Mouse (Mus musculus) hindbrain, embryonic 10.5 days (tissue): Measurements from ENCODE around the gene Grm4. TPM values are rescaled to one million over a fixed set of nuclear protein-coding genes. Genes with fewer than 3 reads are reported as not detected.
A peak's percentile ranks its signal among the peaks of the same experiment; 100 is the strongest.

Source experiments
- DNase-seq: peaks from one replicate; pipeline ENCODE4 v3.0.0-alpha.2; 2017; ENCODE audit warnings: low spot score
- H3K27ac ChIP-seq: fragments of 300-500 bp; sonication (generic); 2 replicates; pipeline ENCODE4 v1.5.1; 2016; ENCODE audit warnings: mild to moderate bottlenecking, moderate library complexity
- H3K27me3 ChIP-seq: fragments of 300-500 bp; sonication (generic); 2 replicates; pipeline ENCODE4 v1.6.1; 2016; ENCODE audit warnings: mild to moderate bottlenecking; ENCODE audit not compliant: poor library complexity, insufficient read depth, severe bottlenecking
- H3K36me3 ChIP-seq: fragments of 300-500 bp; sonication (generic); 2 replicates; pipeline ENCODE4 v1.6.1; 2016; ENCODE audit warnings: mild to moderate bottlenecking, moderate library complexity
- H3K4me1 ChIP-seq: fragments of 300-500 bp; sonication (generic); replicated peaks from 2 replicates; pipeline ENCODE4 v1.6.1; 2016; ENCODE audit warnings: mild to moderate bottlenecking
- H3K4me3 ChIP-seq: fragments of 300-500 bp; sonication (generic); 2 replicates; pipeline ENCODE4 v1.5.1; 2016; ENCODE audit warnings: mild to moderate bottlenecking, moderate library complexity
- H3K9me3 ChIP-seq: fragments of 300-500 bp; sonication (generic); 2 replicates; pipeline ENCODE4 v1.6.1; 2016; ENCODE audit warnings: mild to moderate bottlenecking, moderate library complexity
- WGBS: fragments of 180-500 bp; shearing (Covaris S2); methylation state at CpG from one replicate; pipeline ENCODE4 v1.1.7; 2016; 5-methylcytosine and 5-hydroxymethylcytosine counted together
- polyA plus RNA-seq: library from polyadenylated mRNA; unstranded; fragments of >200 nt; fragmentation: Nextera tagmentation; extraction: Ambion mirVana; gene quantifications from 2 replicates; pipeline ENCODE4 v1.2.1, GENCODE M21; 2016

The Grm4 gene
- polyA plus RNA-seq, 1 experiment from 2014 or later: 4.2 TPM

DNA sequence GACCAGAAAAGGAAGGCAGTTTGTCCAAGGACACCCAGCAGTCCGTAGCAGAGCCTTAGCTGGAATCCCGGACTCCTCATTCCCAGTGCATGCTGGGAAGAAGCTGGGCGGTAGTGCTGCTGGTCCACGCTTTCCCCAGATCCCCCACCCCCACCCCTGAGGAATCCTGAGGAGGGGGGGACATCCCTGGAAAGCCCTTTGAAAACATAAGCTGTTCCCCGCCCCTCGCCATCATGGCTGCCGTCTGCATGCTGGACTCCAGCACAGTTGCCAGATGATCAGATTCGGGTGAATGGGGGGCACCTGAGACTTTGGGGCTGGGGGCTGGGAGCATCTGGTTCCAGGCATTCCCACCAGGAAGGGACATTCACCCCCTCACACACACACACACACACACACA, 99.4 kb downstream of the Grm4 start:
- peak overlapping the region; percentile 82 for H3K27ac ChIP-seq
- H3K9me3 ChIP-seq: no peaks in the 10 kb centered on the region
- no peaks in the 10 kb centered on the region for H3K36me3 ChIP-seq
- DNase-seq: peak; percentile 41
- 49% methylated on average over 8 of the region's 8 CpGs for WGBS
- H3K4me3 ChIP-seq: no peak overlapping the region
- H3K4me1 ChIP-seq: peaks cover 27% of the 10 kb centered on the region
- no peaks in the 10 kb centered on the region for H3K27me3 ChIP-seq

- Histone ChIP-seq H3K4me1 (0 out of 2 replicates have a peak, but pooled peaks cover 4% of the 10 kb centered on the region), H3K27me3 (no peaks in the 10 kb centered on the region), H3K36me3 (no peaks in the 10 kb centered on the region), H3K4me3 (no peak overlapping the region), H3K9me3 (no peaks in the 10 kb centered on the region), H3K27ac (no peak overlapping the region)
- WGBS: 85% methylated on average over 5 of the region's 5 CpGs
- no peak for DNase-seq
Measured at GRCm38 (mm10) chr17:27409006-27409405, 112.2 kb downstream of the Grm4 start.

- WGBS: 70% methylated on average over 5 of the region's 5 CpGs
- DNase-seq: no peak
- H3K4me1 ChIP-seq: peaks cover 4% of the 10 kb centered on the region; the same call in 1 of the 2 replicates
- no peak overlapping the region for H3K27ac ChIP-seq
- no peaks in the 10 kb centered on the region for H3K36me3 ChIP-seq
- H3K27me3 ChIP-seq: no peaks in the 10 kb centered on the region
- H3K9me3 ChIP-seq: no peaks in the 10 kb centered on the region
- H3K4me3 ChIP-seq: no peak overlapping the region
Measured at GRCm38 (mm10) chr17:27408531-27408930, 112.7 kb downstream of the Grm4 start.

DNA sequence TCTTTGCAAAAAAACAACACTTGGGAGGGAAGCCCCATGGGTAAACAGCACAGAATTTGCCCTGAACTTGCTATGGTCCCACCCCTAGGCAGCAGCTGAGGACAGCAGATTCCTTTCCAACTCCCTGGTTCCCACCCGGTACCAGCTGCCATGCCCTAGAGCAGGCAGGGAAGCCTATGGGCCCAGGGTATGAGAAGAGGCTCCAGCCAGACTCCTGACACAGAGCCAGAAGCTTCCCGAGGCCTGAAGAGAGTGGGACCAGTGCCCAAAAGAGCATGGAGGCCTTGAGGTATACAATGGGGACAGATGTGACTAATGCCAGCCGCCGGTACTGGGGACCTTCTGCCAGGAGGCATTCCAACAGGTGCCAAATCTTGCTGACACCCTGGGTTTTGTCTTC, 114.2 kb downstream of the Grm4 start:
- no peak for DNase-seq
- no peaks in the 10 kb centered on the region for H3K9me3 ChIP-seq

GRCm38 (mm10) chr17:27405376-27406024, 115.7 kb downstream of the Grm4 start:
- WGBS: 90% methylated on average over 19 of the region's 19 CpGs
- no peaks in the 10 kb centered on the region for H3K27me3 ChIP-seq
- DNase-seq: no peak
- no peak overlapping the region for H3K27ac ChIP-seq
- no peak overlapping the region for H3K4me3 ChIP-seq
- no peaks in the 10 kb centered on the region for H3K36me3 ChIP-seq
- peaks cover 17% of the 10 kb centered on the region for H3K4me1 ChIP-seq
- H3K9me3 ChIP-seq: no peaks in the 10 kb centered on the region; the same call in 1 of the 2 replicates

More for the DNA sequence above, 114.2 kb downstream of the Grm4 start:
- H3K36me3 ChIP-seq: no peaks in the 10 kb centered on the region
- H3K4me1 ChIP-seq: peaks cover 7% of the 10 kb centered on the region
- 90% methylated on average over 4 of the region's 4 CpGs for WGBS
- H3K27ac ChIP-seq: no peak overlapping the region
- no peak overlapping the region for H3K4me3 ChIP-seq
- H3K27me3 ChIP-seq: no peaks in the 10 kb centered on the region

DNA sequence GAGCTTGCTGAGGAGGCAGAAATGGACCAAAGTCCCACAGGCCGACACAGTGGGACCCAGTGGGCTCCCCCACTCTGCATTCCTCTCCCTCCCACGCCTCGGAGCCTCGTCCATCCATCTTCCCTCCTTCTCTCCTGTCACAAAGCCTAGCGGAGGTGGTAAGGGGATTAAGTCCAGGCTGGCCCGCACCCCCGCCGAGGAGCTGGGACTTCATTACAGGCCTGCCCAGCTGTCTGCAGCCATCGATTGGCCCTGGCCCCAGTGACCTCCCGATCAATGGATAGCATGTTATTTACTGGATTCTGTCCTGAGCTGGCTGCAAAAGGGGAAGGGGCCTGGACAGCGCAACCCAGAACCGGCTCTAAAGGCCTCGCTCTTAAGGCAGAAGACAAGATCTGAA, 120.0 kb downstream of the Grm4 start:
- 21% methylated on average over 13 of the region's 13 CpGs for WGBS
- no peaks in the 10 kb centered on the region for H3K36me3 ChIP-seq
- DNase-seq: peak; percentile 65
- peaks cover 23% of the 10 kb centered on the region for H3K4me1 ChIP-seq
- no peak overlapping the region for H3K4me3 ChIP-seq
- H3K27ac ChIP-seq: peak overlapping the region; percentile 80
- no peaks in the 10 kb centered on the region for H3K27me3 ChIP-seq
- no peaks in the 10 kb centered on the region; the same call in 1 of the 2 replicates for H3K9me3 ChIP-seq

- Histone ChIP-seq H3K4me1 (peaks cover 44% of the 10 kb centered on the region), H3K36me3 (no peaks in the 10 kb centered on the region), H3K9me3 (no peaks in the 10 kb centered on the region), H3K27ac (peak overlapping the region; percentile 53; the same call in 1 of the 2 replicates), H3K27me3 (no peaks in the 10 kb centered on the region), H3K4me3 (no peak overlapping the region)
- no peak for DNase-seq
- 83% methylated on average over 5 of the region's 5 CpGs for WGBS
Measured at GRCm38 (mm10) chr17:27393931-27394330, 127.3 kb downstream of the Grm4 start.

DNA sequence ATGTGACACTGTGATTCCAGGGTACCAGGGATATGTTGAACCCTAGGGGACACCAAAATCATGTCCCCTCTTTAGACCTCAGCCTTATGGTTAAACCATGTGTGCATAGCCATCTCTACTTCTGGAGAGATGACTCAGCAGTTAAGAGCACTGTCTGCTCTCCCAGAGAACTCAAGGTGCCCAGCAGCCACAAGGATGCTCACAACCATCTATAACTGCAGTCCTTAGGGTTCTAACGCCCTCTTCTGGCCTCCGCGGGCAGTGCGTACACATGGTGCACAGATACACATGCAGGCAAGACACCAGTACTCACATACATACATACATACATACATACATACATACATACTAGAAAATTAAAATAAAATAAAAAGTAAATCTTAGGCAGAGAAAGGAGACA, 127.8 kb downstream of the Grm4 start:
- 87% methylated on average over 4 of the region's 4 CpGs for WGBS
- peak; percentile 17 for DNase-seq
- Histone ChIP-seq H3K9me3 (no peaks in the 10 kb centered on the region), H3K27me3 (no peaks in the 10 kb centered on the region), H3K4me3 (no peak overlapping the region), H3K27ac (peak overlapping the region; percentile 70), H3K4me1 (peaks cover 49% of the 10 kb centered on the region), H3K36me3 (no peaks in the 10 kb centered on the region)

GRCm38 (mm10) chr17:27392918-27393317, 128.3 kb downstream of the Grm4 start:
- peak; percentile 27 for DNase-seq
- WGBS: 61% methylated on average over 8 of the region's 8 CpGs
- Histone ChIP-seq H3K27me3 (no peaks in the 10 kb centered on the region), H3K27ac (peak overlapping the region; percentile 70), H3K9me3 (no peaks in the 10 kb centered on the region), H3K4me3 (no peak overlapping the region), H3K4me1 (peaks cover 49% of the 10 kb centered on the region), H3K36me3 (no peaks in the 10 kb centered on the region)

DNA sequence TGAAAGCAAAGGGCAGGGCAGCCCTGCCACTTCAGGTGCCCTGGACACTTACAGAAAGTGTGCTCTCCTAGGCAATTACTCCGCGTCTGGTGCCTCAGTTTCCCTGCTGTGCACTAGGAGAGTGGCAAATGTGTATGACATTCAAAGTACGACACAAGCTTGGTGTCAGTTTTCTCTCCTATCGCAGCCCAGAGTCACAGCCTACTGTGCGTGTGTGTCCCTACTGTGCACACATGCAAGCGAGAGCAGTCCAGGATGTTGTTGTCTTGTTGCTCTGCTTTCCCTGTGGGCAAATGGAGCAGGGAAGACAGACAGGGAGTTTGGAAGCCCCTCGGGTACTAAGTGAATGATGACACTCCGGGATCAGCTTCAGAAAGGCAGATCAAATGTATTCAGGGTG, 131.2 kb downstream of the Grm4 start:
- no peak for DNase-seq
- WGBS: 88% methylated on average over 8 of the region's 8 CpGs
- peak overlapping the region; percentile 18; the same call in 1 of the 2 replicates for H3K27ac ChIP-seq

DNA sequence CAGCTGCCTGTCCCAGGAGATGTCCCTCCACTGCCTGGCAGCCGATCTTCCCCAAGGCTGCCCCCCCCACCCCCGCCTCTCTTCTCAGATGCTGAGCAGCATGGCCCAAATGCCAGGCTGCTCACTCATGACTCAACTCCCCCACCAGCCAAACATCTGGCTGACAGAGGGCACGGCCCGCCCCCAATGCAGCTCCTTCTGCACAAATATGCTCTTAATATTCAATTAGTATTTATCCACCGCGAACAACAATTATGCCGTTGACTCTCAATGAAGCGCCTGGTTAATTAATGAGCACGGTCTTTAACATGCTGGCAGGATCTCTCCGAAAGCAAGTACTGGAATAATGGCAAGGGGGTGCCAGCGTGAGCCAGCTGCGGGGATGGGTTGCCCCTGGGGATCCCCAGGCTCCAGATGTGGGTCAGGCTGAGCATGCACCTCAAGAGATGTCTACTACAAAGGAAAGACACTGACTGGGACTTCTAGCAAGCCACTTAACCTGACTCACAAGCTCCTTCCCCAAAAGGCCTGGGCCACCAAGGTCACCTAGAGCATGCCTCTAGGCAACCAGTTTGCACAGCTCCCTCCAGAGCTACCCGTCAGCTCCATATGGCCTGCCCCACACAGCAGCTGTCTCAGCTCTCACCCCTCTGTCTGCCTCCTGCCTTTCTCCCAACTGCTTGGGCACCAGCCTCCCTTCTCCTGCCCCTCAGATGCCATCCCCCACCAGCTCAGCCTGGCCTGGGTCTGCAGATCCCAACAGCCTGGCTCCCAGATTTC, 131.8 kb downstream of the Grm4 start:
- DNase-seq: no peak

More for the DNA sequence above, 131.2 kb downstream of the Grm4 start:
- Histone ChIP-seq H3K9me3 (no peaks in the 10 kb centered on the region), H3K4me3 (no peak overlapping the region), H3K36me3 (no peaks in the 10 kb centered on the region), H3K4me1 (peaks cover 55% of the 10 kb centered on the region), H3K27me3 (0 out of 2 replicates have a peak, but pooled peaks cover 7% of the 10 kb centered on the region)

GRCm38 (mm10) chr17:27386438-27386837, 134.8 kb downstream of the Grm4 start:
- H3K4me1 ChIP-seq: peaks cover 38% of the 10 kb centered on the region
- H3K4me3 ChIP-seq: no peak overlapping the region
- H3K9me3 ChIP-seq: no peaks in the 10 kb centered on the region
- DNase-seq: no peak
- 0 out of 2 replicates have a peak overlapping the region, but pooled peaks have one; percentile 35 for H3K27ac ChIP-seq
- H3K27me3 ChIP-seq: 0 out of 2 replicates have a peak, but pooled peaks cover 7% of the 10 kb centered on the region
- 53% methylated on average over 1 of the region's 1 CpGs for WGBS
- no peaks in the 10 kb centered on the region for H3K36me3 ChIP-seq

More for the DNA sequence above, 131.8 kb downstream of the Grm4 start:
- Histone ChIP-seq H3K4me1 (peaks cover 59% of the 10 kb centered on the region), H3K27me3 (0 out of 2 replicates have a peak, but pooled peaks cover 7% of the 10 kb centered on the region), H3K27ac (peak overlapping the region; percentile 18; the same call in 1 of the 2 replicates), H3K4me3 (no peak overlapping the region), H3K9me3 (no peaks in the 10 kb centered on the region), H3K36me3 (no peaks in the 10 kb centered on the region)
- 80% methylated on average over 13 of the region's 13 CpGs for WGBS
